Mouse (Mus musculus): Measurements from ENCODE around the gene Golph3l.
"Not testable (repeated sequence)": the region's sequence is repeated elsewhere in the genome, so short reads cannot be mapped to it uniquely, and the experiment has no call there.

Gene Golph3l

DNA sequence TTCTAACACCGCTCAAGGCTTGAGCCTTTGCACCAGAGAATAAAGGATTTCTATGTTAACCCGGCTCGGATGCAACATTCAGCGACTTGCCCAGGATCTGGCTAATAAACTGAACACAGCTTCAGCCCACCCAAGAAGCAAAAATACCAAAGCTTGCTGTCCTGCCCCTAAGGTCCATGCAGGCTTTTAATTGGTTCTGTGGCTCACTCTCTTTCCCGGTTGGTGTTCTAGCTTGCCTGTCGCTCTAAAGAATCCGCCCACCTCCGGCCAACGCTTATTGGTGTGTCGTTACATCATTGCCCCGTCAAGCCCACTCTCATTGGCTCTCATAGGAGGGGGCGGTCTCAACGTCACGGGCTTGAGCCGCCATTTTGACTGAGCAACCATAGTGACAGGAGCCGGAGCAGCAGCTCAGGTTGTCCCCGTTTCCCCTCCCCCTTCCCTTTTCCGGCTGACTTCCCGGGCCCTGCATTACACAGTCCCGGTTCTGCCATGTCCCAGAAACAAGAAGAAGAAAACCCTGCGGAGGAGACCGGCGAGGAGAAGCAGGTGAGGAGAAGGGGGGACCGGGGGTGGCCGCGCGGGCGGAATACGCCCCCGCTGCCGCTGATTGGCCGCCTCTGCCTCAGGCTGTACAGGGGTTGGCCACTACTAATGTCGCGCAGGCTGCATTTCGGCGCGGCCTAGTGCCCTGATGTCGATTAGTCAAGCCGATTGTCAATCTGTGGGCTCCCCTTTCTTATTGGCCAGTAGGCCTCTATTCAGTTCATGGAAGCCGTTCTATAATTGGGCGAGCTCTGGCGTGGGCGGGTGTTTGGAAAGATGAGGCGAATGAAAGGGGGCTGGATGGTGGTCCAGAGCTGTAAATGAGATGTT is 36.1 kb downstream of the Golph3l start, which contains the start of gene Ensa:
Ensa (plus strand) TSS at position 366 of the 876 bp plus-strand sequence.
- DNase-seq (ENCODE audit: low read depth, low spot score), result peak; percentile 100

DNA sequence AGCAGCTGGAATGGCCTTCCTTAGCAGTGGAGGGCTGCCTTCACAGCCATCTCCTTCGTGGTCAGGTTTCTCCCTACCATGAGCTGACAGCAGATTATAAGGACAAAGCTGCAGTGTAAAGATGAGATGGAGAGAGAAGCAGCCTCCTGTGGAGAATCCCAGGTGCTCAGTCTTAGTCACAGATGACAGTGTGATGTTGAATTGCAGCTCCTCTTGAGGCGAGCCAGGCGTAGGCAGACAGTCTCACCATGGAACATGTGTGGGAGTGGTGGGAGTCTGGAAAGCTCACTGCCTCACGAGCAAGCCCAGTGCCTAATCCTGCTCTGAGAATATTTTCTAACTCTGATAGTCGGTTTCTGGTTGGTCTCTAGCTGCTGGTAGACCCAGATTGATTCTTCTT is 39.0 kb downstream of the Golph3l start:
- DNase-seq (ENCODE audit: low read depth, low spot score), result no peak

DNA sequence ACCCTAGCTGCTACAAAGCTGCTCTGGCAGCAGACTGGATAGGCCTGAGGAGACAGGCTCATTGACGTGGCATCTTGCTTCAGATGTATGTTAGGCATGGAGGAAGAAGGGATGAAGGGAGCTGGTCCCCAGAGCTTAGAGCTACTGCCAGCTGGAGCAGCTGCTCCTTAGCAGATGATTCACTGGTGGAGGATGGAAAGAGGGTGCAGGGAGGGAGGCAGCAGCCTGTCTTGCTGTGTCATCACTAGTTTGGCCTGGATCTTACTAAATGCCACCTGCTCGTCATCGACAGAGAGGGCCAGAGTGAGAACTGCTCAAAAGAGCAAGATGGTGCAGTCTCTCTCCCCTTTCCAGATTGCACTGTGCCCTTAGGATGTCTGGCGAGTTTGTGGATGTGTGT is 41.0 kb downstream of the Golph3l start:
- peak; percentile 59 for DNase-seq (ENCODE audit: low read depth, low spot score)

DNA sequence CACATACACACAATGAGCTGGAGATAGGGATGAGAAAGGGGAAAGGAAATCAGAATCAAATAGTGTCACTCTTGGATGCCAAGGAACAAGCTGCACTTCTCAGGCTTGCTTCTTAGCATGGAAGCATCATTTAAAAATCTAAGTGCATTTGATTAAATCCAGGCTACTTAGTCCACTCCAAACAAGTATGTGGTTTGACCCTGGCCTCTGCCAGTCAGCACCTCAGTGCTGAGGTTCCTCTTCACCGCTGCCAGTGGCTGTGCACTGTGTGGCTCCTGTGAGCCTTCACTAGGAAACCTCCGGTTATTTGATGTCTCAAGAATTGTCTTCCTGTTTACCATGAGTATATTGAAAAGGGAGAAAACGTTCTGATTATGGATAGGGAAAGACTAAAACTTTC is 42.1 kb downstream of the Golph3l start:
- no peak for DNase-seq (ENCODE audit: low read depth, low spot score)

DNA sequence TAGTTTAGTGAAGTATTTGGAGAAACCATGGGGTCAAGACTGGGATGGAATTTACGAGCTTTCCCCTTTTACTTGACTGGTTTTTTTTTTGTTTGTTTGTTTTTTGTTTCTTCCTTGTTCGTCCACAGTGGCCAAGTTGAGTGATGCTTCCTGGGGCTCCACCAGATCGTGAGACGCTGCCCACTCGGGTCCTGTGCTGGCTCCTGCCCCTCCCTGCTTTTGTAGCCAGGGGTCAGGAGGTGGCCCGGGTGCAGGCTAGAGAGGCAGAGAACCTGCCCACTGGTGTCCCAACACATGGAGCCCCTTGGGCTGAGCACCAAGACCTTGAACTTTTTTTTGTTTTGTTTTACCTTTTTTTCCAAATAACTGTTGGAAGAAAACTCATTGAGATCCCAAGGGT is 42.6 kb downstream of the Golph3l start:
- DNase-seq (ENCODE audit: low read depth, low spot score), result no peak

DNA sequence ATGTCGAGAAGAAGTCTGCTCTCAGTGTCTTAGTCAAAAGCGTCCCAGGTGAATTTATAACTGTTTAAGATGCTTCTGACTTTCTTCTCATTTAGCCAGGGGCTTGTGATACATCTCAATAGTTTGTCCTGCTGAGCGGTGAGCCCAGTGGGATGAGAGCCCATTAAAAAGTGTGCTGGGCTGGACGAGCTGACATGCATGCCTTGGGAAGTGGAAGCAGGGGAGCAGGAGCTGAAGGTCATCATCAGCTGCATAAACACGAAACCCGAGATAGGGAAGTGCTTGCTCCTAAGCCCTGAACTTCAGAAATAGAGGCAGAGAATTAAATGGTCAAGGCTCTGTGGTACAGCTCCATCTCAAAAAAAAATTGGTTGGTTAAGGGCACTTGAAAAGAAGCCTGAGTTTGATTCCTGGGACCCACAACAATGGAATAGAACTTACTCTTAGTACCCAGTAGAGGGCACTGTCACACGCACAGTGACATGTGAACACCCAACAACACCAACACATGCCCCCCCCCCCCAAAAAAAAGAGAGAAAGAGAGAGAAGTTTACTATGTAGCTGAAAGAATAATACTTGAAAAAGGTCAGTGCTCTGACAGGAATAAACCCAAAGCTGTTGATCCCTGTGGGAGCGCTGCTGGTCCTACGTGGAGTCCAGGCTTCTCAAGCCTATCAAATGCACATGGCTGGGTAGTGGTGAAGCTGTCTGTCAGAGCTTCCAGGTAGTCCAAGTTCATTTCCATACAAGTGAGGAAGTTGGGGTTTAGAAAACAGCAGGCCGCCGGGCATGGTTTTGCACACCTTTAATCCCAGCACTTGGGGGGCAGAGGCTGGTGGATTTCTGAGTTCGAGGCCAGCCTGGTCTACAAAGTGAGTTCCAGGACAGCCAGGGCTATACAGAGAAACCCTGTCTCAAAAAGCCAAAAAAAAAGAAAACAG is 44.2 kb downstream of the Golph3l start:
- DNase-seq (ENCODE audit: low read depth, low spot score), result peak; percentile 78

DNA sequence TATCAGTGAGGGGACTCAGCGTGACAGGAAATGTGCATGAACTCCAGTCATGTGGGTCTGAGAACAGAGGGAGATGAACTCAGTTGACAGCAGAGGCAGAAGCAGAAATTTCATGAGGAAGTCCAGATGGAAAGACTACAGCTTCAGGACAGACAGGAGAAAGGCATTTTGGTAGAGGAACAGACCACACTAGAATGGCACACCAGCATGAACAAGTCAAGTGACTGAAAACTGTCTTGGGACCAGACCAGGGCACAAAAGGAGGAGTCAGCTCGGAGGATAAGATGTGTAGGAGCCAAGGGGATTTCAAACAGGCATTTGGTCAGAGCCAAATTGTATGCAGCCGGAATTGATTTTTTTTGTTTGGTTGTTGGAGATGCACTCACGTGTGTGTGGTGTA is 46.9 kb downstream of the Golph3l start:
- no peak for DNase-seq (ENCODE audit: low read depth, low spot score)

DNA sequence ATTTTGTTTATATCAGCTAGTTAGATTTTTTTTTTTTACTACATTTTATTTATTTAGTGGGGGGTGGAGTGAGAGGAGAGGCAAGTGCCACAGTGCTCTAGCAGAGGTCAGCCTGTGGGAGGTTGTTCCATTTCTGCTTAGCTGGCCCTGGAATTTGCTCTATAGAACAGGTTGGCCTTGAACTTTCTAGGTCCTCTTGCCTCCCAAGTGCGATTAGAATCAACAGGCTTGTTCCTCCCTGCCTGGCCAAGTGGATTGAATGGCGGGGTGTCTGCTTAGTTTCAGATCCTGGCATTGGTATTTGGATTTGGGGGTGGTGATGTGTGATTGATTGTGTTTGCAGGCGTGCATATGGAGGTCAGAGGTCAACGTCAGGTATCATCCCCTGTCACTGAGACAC is 47.3 kb downstream of the Golph3l start:
- no peak for DNase-seq (ENCODE audit: low read depth, low spot score)

DNA sequence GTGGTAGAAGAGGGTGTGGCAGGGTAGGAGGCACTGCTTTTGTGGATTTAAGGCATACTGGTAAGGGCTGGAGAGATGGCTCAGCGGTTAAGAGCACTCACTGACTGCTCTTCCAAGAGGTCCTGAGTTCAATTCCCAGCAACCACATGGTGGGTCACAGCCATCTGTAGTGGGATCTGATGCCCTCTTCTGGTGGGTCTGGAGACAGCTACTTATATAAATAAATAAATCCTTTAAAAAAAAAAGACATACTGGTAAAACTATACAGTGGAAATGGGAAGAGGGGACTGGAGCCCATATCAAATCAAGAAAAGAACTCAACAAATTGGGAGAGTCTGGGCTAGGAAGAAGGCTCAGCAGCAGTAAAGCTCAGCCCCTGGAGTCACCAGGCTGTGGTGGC is 51.0 kb downstream of the Golph3l start:
- no peak for DNase-seq (ENCODE audit: low read depth, low spot score)

DNA sequence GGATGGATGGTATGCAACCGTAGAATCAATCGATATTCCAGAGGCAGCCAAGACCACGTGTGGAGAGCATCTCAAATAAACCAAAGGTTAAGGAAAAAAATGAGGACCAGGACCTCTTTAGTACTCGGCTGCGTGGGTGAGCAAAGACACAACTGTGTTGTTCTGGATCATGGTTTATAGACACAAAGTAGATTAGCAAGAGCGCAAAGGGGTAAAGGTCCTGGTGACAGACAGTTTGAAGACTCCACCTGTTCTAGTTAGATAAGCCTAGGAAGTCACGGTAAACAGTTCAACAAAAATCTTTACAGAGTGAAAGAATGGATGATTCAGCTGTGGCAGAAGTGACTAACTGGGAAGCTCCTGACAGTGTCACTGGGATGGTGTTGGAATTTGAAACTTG is 54.4 kb downstream of the Golph3l start:
- no peak for DNase-seq (ENCODE audit: low read depth, low spot score)

DNA sequence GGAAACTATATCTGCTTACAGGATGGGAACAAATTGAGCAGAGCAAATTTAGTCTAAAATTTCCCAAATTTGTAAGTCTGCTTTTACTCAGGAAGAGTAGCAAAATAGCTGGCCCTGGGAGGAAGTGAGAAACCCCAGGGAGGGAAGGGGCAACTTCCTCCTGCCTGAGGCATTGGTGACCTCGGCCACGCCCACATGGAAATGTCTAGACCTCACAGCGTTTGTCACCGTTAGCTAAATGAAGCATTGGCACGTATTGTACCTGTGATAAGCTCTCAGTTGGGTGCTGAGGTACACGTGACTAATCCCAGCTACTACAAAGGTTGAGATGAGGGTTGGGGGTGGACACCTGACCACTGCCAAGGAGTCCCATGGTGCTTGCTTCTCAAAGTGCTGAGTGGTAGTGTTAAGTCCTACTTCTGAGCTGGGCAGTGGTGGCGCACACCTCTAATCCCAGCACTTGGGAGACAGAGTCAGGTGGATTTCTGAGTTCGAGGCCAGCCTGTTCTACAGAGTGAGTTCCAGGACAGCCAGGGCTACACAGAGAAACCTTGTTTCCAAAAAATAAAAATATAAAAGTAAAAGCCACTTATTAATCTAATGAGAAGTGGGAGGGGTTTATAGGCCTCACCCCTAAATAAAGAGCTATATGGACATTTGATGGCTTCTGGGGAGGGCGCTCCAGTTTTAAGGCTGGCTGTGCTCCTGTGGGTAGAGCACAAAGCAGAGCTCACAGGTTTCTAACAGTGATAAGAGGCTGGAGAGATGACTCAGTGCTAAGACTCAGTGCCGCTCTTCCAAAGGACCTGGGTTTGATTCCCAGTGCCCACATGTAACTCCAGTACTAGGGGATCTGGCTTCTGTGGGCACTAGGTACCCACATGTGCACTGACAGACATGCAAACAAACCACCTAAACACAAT is 56.8 kb downstream of the Golph3l start:
- DNase-seq (ENCODE audit: low read depth, low spot score), result no peak

DNA sequence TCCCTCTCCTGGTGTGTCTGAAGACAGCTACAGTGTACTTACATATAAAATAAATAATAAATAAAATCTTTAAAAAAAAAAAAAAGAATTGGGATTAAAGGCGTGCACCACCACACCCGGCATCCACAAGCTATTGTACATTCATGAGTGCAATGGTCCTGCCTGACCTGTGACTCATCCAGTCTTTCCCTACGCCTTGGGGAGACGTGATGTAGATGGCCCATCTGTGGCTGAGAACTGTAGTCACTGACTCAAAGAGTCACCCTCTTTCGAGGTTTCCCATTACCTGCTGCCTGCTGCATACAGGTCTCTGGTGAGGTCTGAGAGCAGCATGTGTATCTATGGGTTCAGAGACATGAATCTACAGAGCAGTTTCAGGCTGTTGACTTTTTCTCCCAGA is 59.3 kb downstream of the Golph3l start:
- DNase-seq (ENCODE audit: low read depth, low spot score), result peak; percentile 79

DNA sequence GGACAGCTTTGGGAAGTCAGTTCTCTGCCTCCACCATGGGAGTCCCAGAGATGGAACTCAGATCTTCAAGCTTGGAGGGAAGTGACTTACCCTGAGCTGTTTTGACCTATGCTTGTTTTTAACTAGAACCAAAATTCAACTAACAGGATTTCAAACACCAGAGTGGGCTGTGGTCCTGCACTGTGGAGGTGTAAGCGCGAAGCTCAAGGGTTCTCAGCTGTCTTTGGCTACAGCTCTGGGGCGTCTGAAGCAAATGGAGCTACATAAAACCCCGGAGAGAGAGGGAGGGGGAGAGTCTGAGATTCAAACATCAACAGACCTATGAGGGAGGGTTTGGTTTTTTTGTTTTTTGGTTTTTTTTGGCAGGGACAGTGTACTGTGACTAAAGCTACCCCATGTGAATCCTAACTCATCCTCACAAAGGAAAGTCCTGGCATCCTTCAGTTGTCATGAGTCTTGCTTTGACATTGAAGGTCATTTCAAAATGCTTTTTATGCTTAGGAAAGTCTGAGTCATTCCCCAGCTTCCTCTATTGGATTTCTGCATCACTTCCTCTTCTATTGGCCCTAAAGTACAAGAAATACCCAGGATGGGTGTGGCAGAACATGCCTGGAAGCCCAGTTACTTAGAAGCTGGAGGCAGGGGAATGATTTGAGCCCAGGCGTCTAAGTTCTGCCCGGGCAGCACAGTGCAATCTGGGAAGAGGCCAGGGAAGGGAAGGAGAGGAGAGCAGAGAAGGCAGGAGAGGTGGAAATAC is 61.7 kb downstream of the Golph3l start:
- DNase-seq (ENCODE audit: low read depth, low spot score), result peak; percentile 99

DNA sequence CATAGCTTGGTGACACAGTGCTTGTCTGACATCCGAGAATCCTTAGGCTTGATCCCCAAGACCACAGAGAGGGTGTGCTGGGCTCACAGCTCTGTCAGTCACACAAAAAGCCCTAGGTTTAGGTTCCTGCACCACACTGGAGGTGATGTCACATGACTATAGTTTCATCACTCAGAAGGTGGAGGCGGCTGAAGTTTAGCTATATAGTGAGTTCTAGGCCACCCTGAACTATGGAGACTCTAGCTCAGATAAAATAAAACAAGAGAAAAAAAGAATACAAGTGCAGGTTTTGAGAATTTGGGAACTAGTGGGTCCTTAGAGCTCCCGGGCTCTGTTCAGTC is 62.3 kb downstream of the Golph3l start:
- no peak for DNase-seq (ENCODE audit: low read depth, low spot score)

DNA sequence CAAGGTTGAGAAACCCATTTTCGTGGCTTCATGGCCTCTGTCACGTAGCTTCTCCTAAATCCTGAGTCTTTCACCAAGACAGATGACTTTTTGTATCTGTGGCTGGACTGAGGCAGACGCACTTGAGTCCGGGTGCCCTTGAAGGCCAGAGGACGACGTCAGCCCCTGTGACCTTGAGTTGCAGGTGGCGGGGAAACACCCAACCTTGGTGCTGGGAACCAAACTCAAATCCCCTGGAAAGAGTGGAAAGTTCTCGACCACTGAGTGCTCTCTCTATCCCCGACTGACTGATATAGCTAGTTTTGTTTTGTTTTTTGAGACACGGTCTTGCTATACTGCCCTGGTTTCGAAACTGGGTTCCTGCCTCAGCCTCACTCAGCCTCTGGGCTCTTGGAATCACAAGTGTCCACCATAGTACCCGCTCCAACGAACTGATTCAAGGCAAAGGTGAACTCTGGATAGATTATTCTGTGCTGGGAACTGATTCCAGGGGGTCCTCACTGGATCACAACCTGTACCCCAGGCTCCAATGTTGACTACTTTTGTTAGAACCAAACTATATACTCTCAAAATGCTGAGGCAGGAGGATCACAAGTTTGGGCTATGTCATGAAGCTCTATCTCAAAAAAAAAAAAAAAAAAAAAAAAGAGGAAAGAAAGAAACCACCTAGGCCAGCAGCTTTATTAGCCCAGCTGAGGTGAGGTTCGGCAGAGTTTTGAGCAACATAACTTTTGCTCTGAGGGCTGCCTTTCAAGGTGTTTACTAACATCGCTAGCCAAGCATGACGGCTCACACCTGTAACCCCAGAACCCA is 62.9 kb downstream of the Golph3l start:
- DNase-seq (ENCODE audit: low read depth, low spot score), result no peak

DNA sequence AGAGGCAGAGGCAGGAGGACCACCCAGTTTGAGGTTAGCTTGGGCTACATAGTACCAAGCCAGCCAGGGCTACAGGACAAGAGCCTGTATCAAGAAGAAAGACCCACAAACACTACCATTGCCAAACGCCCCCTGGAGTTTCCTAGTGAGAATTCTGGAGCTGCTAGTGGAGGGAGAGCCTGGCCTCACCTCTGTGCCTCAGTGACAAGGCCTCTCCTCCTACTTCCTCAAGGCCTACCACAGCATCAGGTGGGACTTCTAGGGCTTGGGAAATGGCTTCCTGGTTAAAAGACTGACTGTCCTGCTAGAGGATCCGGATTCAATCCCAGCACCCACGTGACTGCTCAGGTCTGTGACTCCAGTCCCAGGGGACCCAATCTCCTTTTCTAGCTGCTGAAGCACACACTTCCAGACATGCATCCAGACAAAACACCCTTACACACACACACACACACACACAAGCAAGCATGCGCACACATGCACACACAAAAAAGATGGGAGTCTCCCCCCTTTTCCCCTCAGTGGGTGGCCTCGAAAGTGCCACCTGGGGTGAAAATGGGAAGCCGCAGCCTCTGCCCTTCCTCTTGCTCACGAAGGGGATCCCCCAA is 63.6 kb downstream of the Golph3l start:
- peak; percentile 40 for DNase-seq (ENCODE audit: low read depth, low spot score)

DNA sequence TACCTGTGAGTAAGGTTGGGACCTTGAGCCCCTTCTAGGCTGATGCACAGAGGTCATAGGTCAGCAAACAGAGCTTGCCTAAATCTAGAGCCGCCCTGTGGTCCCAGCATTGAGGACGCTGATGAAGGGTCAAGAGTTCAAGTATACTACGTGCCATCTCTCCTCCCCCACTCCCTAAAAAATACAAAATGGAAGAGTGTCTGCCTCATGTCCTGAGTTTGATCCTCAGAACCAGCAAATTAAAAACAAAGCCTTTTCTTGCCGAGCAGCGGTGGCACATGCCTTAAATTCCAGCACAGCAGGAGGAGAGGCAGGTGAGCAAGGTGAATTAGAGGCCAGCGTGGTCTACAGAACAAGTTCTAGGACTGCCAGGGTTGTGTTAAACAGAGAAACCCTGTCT is 64.1 kb downstream of the Golph3l start:
- no peak for DNase-seq (ENCODE audit: low read depth, low spot score)

DNA sequence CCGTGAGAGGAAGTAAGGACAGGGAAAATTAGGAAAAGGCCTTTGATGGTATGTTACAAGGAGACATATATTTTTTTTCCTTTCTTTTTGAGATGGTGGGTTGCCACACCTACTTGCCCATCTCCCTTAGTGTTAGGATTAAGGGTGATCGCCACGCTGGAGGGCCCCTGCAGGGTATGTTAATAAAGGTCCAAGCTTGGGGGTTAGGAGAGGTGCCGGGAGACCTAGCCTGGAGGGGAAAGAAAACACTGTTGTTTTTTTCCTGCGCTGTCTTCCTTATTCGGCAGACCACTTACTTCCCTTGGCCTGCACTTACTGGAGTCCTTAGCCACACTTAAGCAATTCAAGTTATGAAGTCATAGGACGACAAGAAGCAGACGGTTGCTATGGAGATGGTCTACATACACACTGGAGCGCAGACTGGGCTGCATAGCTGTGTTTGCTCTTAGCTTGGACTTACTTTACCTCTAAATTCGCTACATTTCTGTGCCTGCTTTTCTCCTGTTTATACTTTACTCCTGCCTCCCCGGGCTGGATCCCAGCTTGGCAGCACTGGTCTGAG is 64.8 kb downstream of the Golph3l start:
- DNase-seq (ENCODE audit: low read depth, low spot score), result no peak

DNA sequence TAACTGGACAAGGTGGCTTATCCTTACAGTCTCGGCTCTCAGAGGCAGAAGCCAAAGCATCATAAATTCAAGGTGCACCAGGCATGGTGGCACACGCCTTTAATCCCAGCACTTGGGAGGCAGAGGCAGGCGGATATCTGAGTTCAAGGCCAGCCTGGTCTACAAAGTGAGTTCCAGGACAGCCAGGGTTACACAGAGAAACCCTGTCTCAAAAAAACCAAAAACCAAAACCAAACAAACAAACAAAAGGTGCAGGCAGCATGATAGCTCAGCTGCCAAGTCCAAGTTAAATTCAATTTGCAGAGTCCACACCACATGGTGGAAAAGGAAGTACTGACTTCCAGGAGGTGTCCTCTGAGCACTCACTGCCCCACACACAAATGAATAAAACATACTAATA is 65.6 kb downstream of the Golph3l start:
- not testable (repeated sequence) for DNase-seq (ENCODE audit: low read depth, low spot score)

Measured in 3T3-L1 (cell line).